Comparison of ENCODE assay signal across 12 mouse cellular contexts in the genomic region with DNA sequence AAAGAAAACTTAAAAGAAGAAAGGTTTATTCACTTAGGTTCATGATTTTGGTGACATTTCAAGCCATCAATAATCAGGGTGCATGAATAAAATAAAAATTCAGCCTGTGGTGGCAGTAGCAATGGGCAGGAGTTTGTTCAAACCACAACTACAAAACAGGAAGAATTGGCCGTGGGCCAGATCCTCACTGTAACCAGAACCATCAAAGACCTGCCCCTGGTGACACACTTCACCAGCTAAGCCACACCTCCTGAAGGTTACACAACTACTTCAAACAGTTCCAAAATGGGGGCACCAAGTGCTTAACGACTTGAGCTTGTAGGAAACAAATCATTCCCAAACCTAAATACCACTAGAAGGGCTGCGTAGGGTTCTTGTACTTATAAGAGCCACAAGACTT.
DNase-seq lines count a peak whose midpoint lies in the region; ATAC-seq lines count a peak whose summit lies in the region.
"Had no signal": no experiment of that assay in that cellular context is flagged by ENCODE, and none has a peak within 500 bp of the region (broad histone marks: within the 10 kb centered on the region; RNA-seq: fewer than 3 reads in every experiment).

No protein-coding gene starts in this region.

- H3K4me2 ChIP-seq in kidney, embryonic 15.5 days, result no peak overlapping the region
- H3K4me2 ChIP-seq: embryonic facial prominence, embryonic 13.5 days; intestine, embryonic 15.5 days; limb, embryonic 12.5 days had no signal

- H3K27ac ChIP-seq in kidney, embryonic 15.5 days, result no peak overlapping the region
- H3K27ac ChIP-seq: embryonic facial prominence, embryonic 13.5 days; heart, embryonic 10.5 days; intestine, embryonic 15.5 days; limb, embryonic 12.5 days had no signal

- H3K9ac ChIP-seq in kidney, embryonic 15.5 days, result no peak overlapping the region
- H3K9ac ChIP-seq: embryonic facial prominence, embryonic 13.5 days; intestine, embryonic 15.5 days; limb, embryonic 12.5 days had no signal

- H3K36me3 ChIP-seq in kidney, embryonic 15.5 days, result no peaks in the 10 kb centered on the region
- H3K36me3 ChIP-seq: embryonic facial prominence, embryonic 13.5 days; heart, embryonic 10.5 days; intestine, embryonic 15.5 days; limb, embryonic 12.5 days had no signal

- no peaks in the 10 kb centered on the region for H3K4me1 ChIP-seq in kidney, embryonic 15.5 days
- H3K4me1 ChIP-seq: embryonic facial prominence, embryonic 13.5 days; intestine, embryonic 15.5 days; limb, embryonic 12.5 days had no signal

- 0 out of 2 replicates have a peak, but pooled peaks have one; percentile 56 for ATAC-seq in kidney, embryonic 15.5 days (replicated peaks; ENCODE audit: low FRiP score)
- ATAC-seq: intestine, embryonic 15.5 days had no signal

- no peaks in the 10 kb centered on the region for H3K27me3 ChIP-seq in kidney, embryonic 15.5 days
- H3K27me3 ChIP-seq: embryonic facial prominence, embryonic 13.5 days; intestine, embryonic 15.5 days; limb, embryonic 12.5 days had no signal

- WGBS in kidney, embryonic 15.5 days, result 42% methylated on average over 3 of the region's 3 CpGs

- H3K9me3 ChIP-seq in kidney, embryonic 15.5 days (replicated peaks), result no peaks in the 10 kb centered on the region
- H3K9me3 ChIP-seq: embryonic facial prominence, embryonic 13.5 days; heart, embryonic 10.5 days; intestine, embryonic 15.5 days; limb, embryonic 12.5 days had no signal

- H3K4me3 ChIP-seq in kidney, embryonic 15.5 days (replicated peaks), result no peak overlapping the region
- H3K4me3 ChIP-seq: embryonic facial prominence, embryonic 13.5 days; heart, embryonic 10.5 days; intestine, embryonic 15.5 days; limb, embryonic 12.5 days had no signal

- DNase-seq in cerebellum, postnatal 10 days, result peak; percentile 25 to 34
- DNase-seq in cerebellum, adult 11 months, result no peak
- peak; percentile 17 for DNase-seq in NIH3T3 (ENCODE audit: low read depth)
- DNase-seq in lung, postnatal 36 days, result peak; percentile 80
- DNase-seq in urinary bladder, postnatal 4 days (ENCODE audit: low spot score in 2 of 2), result no peak
- DNase-seq in left cerebral cortex, adult 8-10 months (ENCODE audit: low spot score in 2 of 2), result no peak
- no peak for DNase-seq in urinary bladder, postnatal 10 days (ENCODE audit: low spot score)

Comparison
In these comparisons a context has a peak if more than half of its experiments do, and no peak if none do; other contexts are left out.
1. DNase-seq: peak in cerebellum, postnatal 10 days (2 of 2), NIH3T3 (single experiment) and lung, postnatal 36 days (single experiment); none in cerebellum, adult 11 months (single experiment), urinary bladder, postnatal 4 days (0 of 2), left cerebral cortex, adult 8-10 months (0 of 2) and urinary bladder, postnatal 10 days (single experiment).